Mouse (Mus musculus): ENCODE measurements around the gene Rasip1.
"Not testable (repeated sequence)": the region's sequence is repeated elsewhere in the genome, so short reads cannot be mapped to it uniquely, and the experiment has no call there.

The Rasip1 gene

GRCm38 (mm10) chr7:45644872-45645590 is 17.7 kb downstream of the Rasip1 start:
- DNase-seq (ENCODE audit: low read depth, low spot score), result no peak

DNA sequence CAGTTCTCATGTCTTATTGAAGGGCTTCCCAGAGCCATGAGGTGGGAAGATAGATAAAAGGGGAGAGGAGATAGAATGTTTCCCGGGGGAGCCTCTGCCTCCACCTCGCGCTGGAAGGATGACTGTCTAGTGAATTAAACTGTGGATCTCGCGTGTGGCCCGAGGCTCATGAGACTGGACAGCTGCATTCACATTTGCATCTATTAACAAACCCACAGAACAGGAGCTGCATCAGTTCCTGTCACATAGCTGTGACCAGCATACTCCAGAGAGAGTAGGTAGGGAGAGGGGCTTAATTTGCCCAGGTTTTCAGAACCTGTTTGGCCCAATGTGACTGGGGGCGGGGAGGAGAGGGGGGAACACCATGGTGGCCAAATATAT is 18.3 kb downstream of the Rasip1 start:
- DNase-seq (ENCODE audit: low read depth, low spot score), result no peak

DNA sequence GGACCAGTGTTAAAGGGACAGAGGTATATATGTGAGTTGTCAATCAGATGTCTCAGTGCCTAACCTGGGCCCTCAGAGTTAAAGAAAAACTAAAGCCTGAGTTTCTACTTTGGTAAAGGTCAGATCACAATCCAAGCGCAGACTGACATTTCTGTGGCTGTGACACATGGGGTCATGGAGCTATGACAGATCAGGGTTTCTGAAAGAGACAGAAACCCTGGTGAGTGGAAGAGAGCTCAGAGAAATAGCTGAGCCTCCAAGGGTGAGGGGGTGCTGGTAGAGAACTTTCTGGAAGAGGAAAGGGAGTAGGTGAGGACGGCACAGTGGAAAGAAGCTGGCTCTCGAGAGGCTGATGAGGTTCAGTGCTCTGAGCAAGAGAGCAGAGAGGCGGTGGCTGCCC is 19.4 kb downstream of the Rasip1 start:
- DNase-seq (ENCODE audit: low read depth, low spot score), result no peak

- DNase-seq (ENCODE audit: low read depth, low spot score), result no peak
Observed at GRCm38 (mm10) chr7:45649351-45649750, 22.1 kb downstream of the Rasip1 start.

- not testable (repeated sequence) for DNase-seq (ENCODE audit: low read depth, low spot score)
Observed at GRCm38 (mm10) chr7:45650484-45650883, 23.2 kb downstream of the Rasip1 start.

DNA sequence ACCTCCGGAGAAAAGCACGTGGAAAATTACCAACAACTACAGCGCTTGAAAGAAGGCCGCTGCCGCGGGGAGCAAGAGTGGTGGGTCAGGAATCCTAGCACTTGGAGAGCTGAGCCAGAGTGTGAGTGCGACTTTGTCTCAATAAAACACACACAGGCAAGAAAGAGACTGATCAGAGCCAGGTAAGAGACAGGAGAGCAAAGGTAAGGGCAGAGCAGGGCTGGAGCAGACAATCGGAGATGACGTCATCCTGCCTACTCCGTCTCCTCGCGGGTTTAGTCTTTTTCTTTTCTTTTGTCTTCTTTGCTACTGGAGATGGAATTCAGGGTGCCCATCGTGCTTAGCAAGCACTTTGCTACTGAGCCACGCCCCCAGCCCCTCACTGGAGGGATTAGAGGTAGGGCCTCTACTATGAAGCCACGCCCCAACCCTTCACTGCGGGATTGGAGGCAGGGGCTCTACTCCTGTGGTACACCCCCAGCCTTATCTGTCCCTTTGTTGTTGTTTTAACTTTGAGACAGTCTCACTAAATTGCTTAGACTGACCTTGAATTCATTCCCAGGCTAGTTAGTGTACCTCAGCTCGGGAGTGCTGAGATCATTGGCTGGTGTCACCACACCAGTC is 27.2 kb downstream of the Rasip1 start:
- no peak for DNase-seq (ENCODE audit: low read depth, low spot score)

GRCm38 (mm10) chr7:45660746-45661478 is 33.6 kb downstream of the Rasip1 start:
- DNase-seq (ENCODE audit: low read depth, low spot score), result no peak

GRCm38 (mm10) chr7:45661702-45662101 is 34.4 kb downstream of the Rasip1 start:
- not testable (repeated sequence) for DNase-seq (ENCODE audit: low read depth, low spot score)

DNA sequence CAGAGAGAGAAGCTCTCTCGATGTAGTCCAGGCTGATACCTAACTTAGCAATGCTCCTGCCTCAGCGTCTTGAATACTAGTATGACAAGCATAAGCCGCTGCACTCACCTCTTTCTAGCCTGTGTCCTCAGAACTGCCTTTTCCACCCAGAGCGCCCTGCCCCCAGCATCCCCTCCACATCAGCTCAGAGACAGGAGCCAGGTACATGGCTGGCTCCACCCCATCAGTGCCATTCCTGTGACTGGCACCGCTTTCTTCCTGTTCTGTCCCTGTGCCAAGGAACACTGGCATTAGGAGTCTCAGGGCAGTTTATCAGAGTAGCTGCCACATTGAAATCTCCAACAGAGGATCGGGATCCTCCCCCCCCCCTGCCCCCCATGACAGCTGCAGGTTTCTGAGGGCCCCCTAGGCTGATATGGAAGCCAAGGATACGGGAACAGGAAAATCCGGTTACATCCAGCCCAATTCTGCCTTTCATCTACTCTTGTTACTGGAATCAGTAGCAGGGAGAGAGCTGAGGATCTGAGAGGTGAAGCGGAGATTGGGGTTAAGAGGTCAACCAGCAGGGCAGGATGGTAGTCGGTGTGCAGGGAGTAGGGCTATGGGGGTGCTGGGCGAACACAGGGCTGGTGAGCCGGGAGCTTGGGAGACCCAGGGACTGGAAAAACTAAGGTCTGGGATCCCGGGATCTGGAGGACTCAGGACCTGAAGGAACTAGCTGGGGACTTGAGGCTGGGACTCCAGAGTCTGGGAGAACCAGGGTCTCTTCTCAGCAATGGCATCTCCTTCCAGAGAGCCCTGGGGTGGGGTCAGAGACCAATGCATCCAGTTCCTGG is 38.2 kb downstream of the Rasip1 start:
- DNase-seq (ENCODE audit: low read depth, low spot score), result no peak

GRCm38 (mm10) chr7:45666161-45666560 is 38.9 kb downstream of the Rasip1 start, which contains the start of gene Fut2:
Fut2 (minus strand) TSS chr7:45666394.
- DNase-seq (ENCODE audit: low read depth, low spot score), result no peak

DNA sequence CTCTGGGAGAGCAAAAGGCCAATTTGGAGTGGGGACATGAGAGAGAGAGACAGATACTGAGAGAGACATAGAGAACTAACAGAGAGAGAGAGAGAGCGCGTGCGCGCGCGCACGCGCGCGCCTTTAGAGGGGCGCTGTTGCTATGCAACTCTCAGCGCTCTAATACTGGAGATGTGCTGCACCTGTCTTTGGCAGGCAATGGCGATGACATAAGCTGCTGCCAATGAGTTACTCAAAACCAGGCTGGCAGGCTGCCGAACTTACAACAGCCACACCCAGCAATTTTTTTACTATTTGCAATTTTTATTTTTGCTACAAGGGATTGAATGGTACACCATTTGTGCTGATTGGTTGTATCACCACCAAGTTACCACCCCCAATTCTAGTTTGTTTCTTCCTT is 40.5 kb downstream of the Rasip1 start:
- DNase-seq (ENCODE audit: low read depth, low spot score), result no peak

- DNase-seq (ENCODE audit: low read depth, low spot score), result no peak
Observed at GRCm38 (mm10) chr7:45668921-45669320, 41.6 kb downstream of the Rasip1 start.

DNA sequence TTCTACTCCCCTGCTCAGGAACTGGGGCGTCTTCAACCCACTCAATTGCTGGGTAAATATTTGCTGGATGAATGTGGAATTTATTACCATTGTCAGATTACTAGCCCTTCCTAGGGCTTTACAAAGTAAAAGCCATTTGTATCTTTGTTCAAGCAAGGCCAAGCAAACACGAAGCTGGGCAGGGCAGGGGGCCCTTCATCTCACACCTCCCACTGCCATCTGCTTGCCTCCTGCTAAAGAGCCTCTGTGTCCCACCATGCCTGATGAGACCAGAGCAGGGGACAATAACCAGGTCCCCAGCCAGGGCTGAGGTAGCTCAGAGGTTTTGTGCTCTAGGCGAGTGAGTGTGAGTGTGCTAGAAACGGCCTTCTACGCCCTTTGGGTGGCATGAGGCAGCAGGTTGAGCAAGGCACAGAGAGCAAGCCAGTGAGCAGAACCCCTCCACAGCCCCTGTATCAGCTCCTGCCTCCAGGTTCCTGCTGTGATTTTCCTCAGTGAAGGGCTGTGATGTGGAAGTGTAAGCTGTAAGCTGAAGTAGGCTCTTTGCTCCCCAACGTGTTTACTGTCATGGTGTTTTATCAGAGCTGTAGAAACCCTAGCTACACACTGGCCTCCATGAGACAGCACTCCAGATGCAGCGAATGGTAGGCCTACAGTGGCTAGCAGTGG is 50.5 kb downstream of the Rasip1 start:
- DNase-seq (ENCODE audit: low read depth, low spot score), result no peak

DNA sequence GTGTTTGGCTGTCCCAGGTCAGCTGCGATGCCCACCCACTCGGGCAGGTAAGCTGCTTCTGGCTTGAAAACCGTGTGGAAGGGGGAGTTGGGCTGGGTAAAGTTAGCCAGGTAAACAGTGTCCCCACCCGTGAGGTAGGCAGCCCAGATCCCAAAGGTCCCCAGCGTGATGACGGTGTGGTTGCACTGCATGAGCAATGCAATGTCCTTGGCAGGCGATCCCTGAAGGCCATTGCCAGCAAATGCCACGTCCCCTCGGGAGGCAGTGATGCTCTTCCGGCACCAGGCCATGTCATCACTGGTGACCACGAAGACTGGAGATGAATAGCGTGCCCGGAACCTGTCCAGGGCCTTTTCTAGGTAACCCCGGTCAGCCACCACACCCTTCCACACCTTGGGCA is 51.2 kb downstream of the Rasip1 start:
- DNase-seq (ENCODE audit: low read depth, low spot score), result no peak

GRCm38 (mm10) chr7:45679966-45680621 is 52.8 kb downstream of the Rasip1 start:
- no peak for DNase-seq (ENCODE audit: low read depth, low spot score)

- DNase-seq (ENCODE audit: low read depth, low spot score), result no peak
Observed at GRCm38 (mm10) chr7:45681046-45681736, 53.9 kb downstream of the Rasip1 start.

- DNase-seq (ENCODE audit: low read depth, low spot score), result peak; percentile 83
Observed at GRCm38 (mm10) chr7:45682144-45683126, 55.1 kb downstream of the Rasip1 start.

- no peak for DNase-seq (ENCODE audit: low read depth, low spot score)
Observed at GRCm38 (mm10) chr7:45683396-45684050, 56.2 kb downstream of the Rasip1 start, which contains the start of gene Ntn5. Ntn5 (plus strand) TSS chr7:45684022.
